Mouse (Mus musculus): ENCODE data around the gene C130026I21Rik. TPM values are rescaled to one million over a fixed set of nuclear protein-coding genes. Genes with fewer than 3 reads are reported as not detected.
"Not testable (repeated sequence)": the region's sequence is repeated elsewhere in the genome, so short reads cannot be mapped to it uniquely, and the experiment has no call there.

Gene C130026I21Rik
- polyA plus RNA-seq, 1 experiment from 2014 or later, result 0.26 TPM

GRCm38 (mm10) chr1:85030211-85030610 is 240.2 kb downstream of the C130026I21Rik start:
- H3K27ac ChIP-seq (ENCODE audit: low read length); H3K27me3 ChIP-seq (ENCODE audit: control insufficient read depth, insufficient read depth, low read depth, low read length); H3K36me3 ChIP-seq (ENCODE audit: control insufficient read depth, insufficient read depth, low read length); H3K9me3 ChIP-seq (replicated peaks; ENCODE audit: control insufficient read depth, low read length, poor library complexity, severe bottlenecking); H3K4me3 ChIP-seq (ENCODE audit: low read depth, low read length); ATAC-seq; H3K4me1 ChIP-seq (ENCODE audit: control insufficient read depth, insufficient read depth, low read length); H3K4me2 ChIP-seq (ENCODE audit: low read length); H3K9ac ChIP-seq (ENCODE audit: low read depth, low read length): not testable (repeated sequence)
- WGBS, result 55% methylated on average over 11 of the region's 14 CpGs

- not testable (repeated sequence) for H3K9me3 ChIP-seq (replicated peaks; ENCODE audit: control insufficient read depth, low read length, poor library complexity, severe bottlenecking); H3K27ac ChIP-seq (ENCODE audit: low read length); H3K9ac ChIP-seq (ENCODE audit: low read depth, low read length); ATAC-seq; H3K4me1 ChIP-seq (ENCODE audit: control insufficient read depth, insufficient read depth, low read length); H3K4me2 ChIP-seq (ENCODE audit: low read length); H3K27me3 ChIP-seq (ENCODE audit: control insufficient read depth, insufficient read depth, low read depth, low read length); H3K4me3 ChIP-seq (ENCODE audit: low read depth, low read length); H3K36me3 ChIP-seq (ENCODE audit: control insufficient read depth, insufficient read depth, low read length)
- 94% methylated on average over 11 of the region's 13 CpGs for WGBS
These were observed 258.4 kb downstream of the C130026I21Rik start for GRCm38 (mm10) chr1:85011933-85012332.

- H3K27me3 ChIP-seq (ENCODE audit: control insufficient read depth, insufficient read depth, low read depth, low read length); H3K4me3 ChIP-seq (ENCODE audit: low read depth, low read length); ATAC-seq; H3K4me1 ChIP-seq (ENCODE audit: control insufficient read depth, insufficient read depth, low read length); H3K27ac ChIP-seq (ENCODE audit: low read length); H3K4me2 ChIP-seq (ENCODE audit: low read length); H3K9me3 ChIP-seq (replicated peaks; ENCODE audit: control insufficient read depth, low read length, poor library complexity, severe bottlenecking); H3K9ac ChIP-seq (ENCODE audit: low read depth, low read length); H3K36me3 ChIP-seq (ENCODE audit: control insufficient read depth, insufficient read depth, low read length): not testable (repeated sequence)
- WGBS, result 89% methylated on average over 1 of the region's 3 CpGs
These were observed 259.4 kb downstream of the C130026I21Rik start for GRCm38 (mm10) chr1:85010947-85011346.

GRCm38 (mm10) chr1:85007737-85008136 is 262.6 kb downstream of the C130026I21Rik start:
- not testable (repeated sequence) for H3K4me3 ChIP-seq (ENCODE audit: low read depth, low read length); H3K27ac ChIP-seq (ENCODE audit: low read length); H3K27me3 ChIP-seq (ENCODE audit: control insufficient read depth, insufficient read depth, low read depth, low read length); H3K9me3 ChIP-seq (replicated peaks; ENCODE audit: control insufficient read depth, low read length, poor library complexity, severe bottlenecking); H3K4me1 ChIP-seq (ENCODE audit: control insufficient read depth, insufficient read depth, low read length); H3K4me2 ChIP-seq (ENCODE audit: low read length); ATAC-seq; H3K9ac ChIP-seq (ENCODE audit: low read depth, low read length); H3K36me3 ChIP-seq (ENCODE audit: control insufficient read depth, insufficient read depth, low read length)
- 60% methylated on average over 1 of the region's 1 CpGs for WGBS

GRCm38 (mm10) chr1:84999241-84999640 is 271.1 kb downstream of the C130026I21Rik start:
- not testable (repeated sequence) for H3K4me2 ChIP-seq (ENCODE audit: low read length); ATAC-seq; H3K36me3 ChIP-seq (ENCODE audit: control insufficient read depth, insufficient read depth, low read length); H3K27ac ChIP-seq (ENCODE audit: low read length); H3K9ac ChIP-seq (ENCODE audit: low read depth, low read length); H3K4me1 ChIP-seq (ENCODE audit: control insufficient read depth, insufficient read depth, low read length); H3K9me3 ChIP-seq (replicated peaks; ENCODE audit: control insufficient read depth, low read length, poor library complexity, severe bottlenecking); H3K27me3 ChIP-seq (ENCODE audit: control insufficient read depth, insufficient read depth, low read depth, low read length); H3K4me3 ChIP-seq (ENCODE audit: low read depth, low read length)
- 95% methylated on average over 4 of the region's 12 CpGs for WGBS

GRCm38 (mm10) chr1:84996305-84996704 is 274.1 kb downstream of the C130026I21Rik start:
- not testable (repeated sequence) for H3K36me3 ChIP-seq (ENCODE audit: control insufficient read depth, insufficient read depth, low read length); H3K4me2 ChIP-seq (ENCODE audit: low read length); H3K4me3 ChIP-seq (ENCODE audit: low read depth, low read length); H3K4me1 ChIP-seq (ENCODE audit: control insufficient read depth, insufficient read depth, low read length); H3K27ac ChIP-seq (ENCODE audit: low read length); H3K27me3 ChIP-seq (ENCODE audit: control insufficient read depth, insufficient read depth, low read depth, low read length); H3K9me3 ChIP-seq (replicated peaks; ENCODE audit: control insufficient read depth, low read length, poor library complexity, severe bottlenecking); H3K9ac ChIP-seq (ENCODE audit: low read depth, low read length); ATAC-seq
- 87% methylated on average over 5 of the region's 9 CpGs for WGBS

GRCm38 (mm10) chr1:84994461-84994860 is 275.9 kb downstream of the C130026I21Rik start:
- not testable (repeated sequence) for H3K4me3 ChIP-seq (ENCODE audit: low read depth, low read length); H3K27me3 ChIP-seq (ENCODE audit: control insufficient read depth, insufficient read depth, low read depth, low read length); H3K36me3 ChIP-seq (ENCODE audit: control insufficient read depth, insufficient read depth, low read length); H3K4me1 ChIP-seq (ENCODE audit: control insufficient read depth, insufficient read depth, low read length); ATAC-seq; H3K9ac ChIP-seq (ENCODE audit: low read depth, low read length); H3K27ac ChIP-seq (ENCODE audit: low read length); H3K4me2 ChIP-seq (ENCODE audit: low read length); H3K9me3 ChIP-seq (replicated peaks; ENCODE audit: control insufficient read depth, low read length, poor library complexity, severe bottlenecking)
- WGBS, result no CpG with 5 or more reads among the region's 1 CpGs

GRCm38 (mm10) chr1:84993688-84994319 is 276.6 kb downstream of the C130026I21Rik start:
- WGBS, result 71% methylated on average over 1 of the region's 5 CpGs
- not testable (repeated sequence) for H3K4me1 ChIP-seq (ENCODE audit: control insufficient read depth, insufficient read depth, low read length)
- ATAC-seq, result peak; percentile 73

GRCm38 (mm10) chr1:84993235-84993634 is 277.1 kb downstream of the C130026I21Rik start:
- not testable (repeated sequence) for H3K27me3 ChIP-seq (ENCODE audit: control insufficient read depth, insufficient read depth, low read depth, low read length); H3K4me1 ChIP-seq (ENCODE audit: control insufficient read depth, insufficient read depth, low read length); H3K27ac ChIP-seq (ENCODE audit: low read length); H3K4me2 ChIP-seq (ENCODE audit: low read length); H3K9me3 ChIP-seq (replicated peaks; ENCODE audit: control insufficient read depth, low read length, poor library complexity, severe bottlenecking); H3K36me3 ChIP-seq (ENCODE audit: control insufficient read depth, insufficient read depth, low read length); H3K9ac ChIP-seq (ENCODE audit: low read depth, low read length); H3K4me3 ChIP-seq (ENCODE audit: low read depth, low read length)
- ATAC-seq, result peak; percentile 45
- no CpG with 5 or more reads among the region's 2 CpGs for WGBS

More at GRCm38 (mm10) chr1:84993688-84994319, 276.6 kb downstream of the C130026I21Rik start:
- H3K27me3 ChIP-seq (ENCODE audit: control insufficient read depth, insufficient read depth, low read depth, low read length); H3K27ac ChIP-seq (ENCODE audit: low read length); H3K9me3 ChIP-seq (replicated peaks; ENCODE audit: control insufficient read depth, low read length, poor library complexity, severe bottlenecking); H3K36me3 ChIP-seq (ENCODE audit: control insufficient read depth, insufficient read depth, low read length); H3K9ac ChIP-seq (ENCODE audit: low read depth, low read length); H3K4me3 ChIP-seq (ENCODE audit: low read depth, low read length); H3K4me2 ChIP-seq (ENCODE audit: low read length): not testable (repeated sequence)
